Mouse (Mus musculus): ENCODE data around the gene Sptb.

DNA sequence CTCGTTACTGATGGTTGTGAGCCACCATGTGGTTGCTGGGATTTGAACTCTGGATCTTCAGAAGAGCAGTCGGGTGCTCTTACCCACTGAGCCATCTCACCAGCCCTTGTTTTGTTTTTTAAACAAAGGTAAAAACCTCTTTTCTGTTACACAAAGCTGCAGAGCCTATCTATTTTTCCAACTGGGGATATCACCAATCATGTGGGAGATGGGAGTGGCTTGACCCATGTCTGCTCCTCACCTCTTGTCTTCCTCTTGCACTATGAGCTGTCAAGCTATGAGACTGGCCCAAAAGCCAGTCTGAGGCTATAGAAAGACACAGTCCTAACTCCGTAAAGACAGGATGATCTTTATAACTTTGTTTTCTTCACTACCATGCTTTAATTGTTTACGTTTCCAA lies 8.0 kb upstream of the Sptb start:
- TF ChIP-seq POLR2A (IDR thresholded peaks at IDR 0.05; ENCODE audit: insufficient read depth, low read depth, low read length): no peak
- no peak for TF ChIP-seq CTCF (IDR thresholded peaks at IDR 0.05; ENCODE audit: insufficient read depth, low read depth, low read length)

All from olfactory bulb, adult 2 months (tissue).